In genomic region chr13:98094332-98094731, GRCm38 (mm10) we compare ENCODE assay signal across 21 mouse cellular contexts.
DNase-seq lines count a peak whose midpoint lies in the region; ATAC-seq and TF ChIP-seq lines count a peak whose summit lies in the region.
"Had no signal": no experiment of that assay in that cellular context is flagged by ENCODE, and none has a peak within 500 bp of the region (broad histone marks: within the 10 kb centered on the region; RNA-seq: fewer than 3 reads in every experiment).

No protein-coding gene starts in this region.

- no peak overlapping the region for H3K4me2 ChIP-seq in embryonic facial prominence, embryonic 15.5 days (replicated peaks)
- H3K4me2 ChIP-seq: forebrain, embryonic 12.5 days; heart, embryonic 13.5 days; liver, embryonic 13.5 days; lung, embryonic 15.5 days; midbrain, embryonic 15.5 days had no signal

- no peaks in the 10 kb centered on the region for H3K79me2 ChIP-seq in heart, adult 2 months (replicated peaks; ENCODE audit: control insufficient read depth, insufficient read depth, low read length)

- no peak for TF ChIP-seq POLR2A in heart, adult 2 months (IDR thresholded peaks at IDR 0.05; ENCODE audit: insufficient read depth, low read depth, low read length)

- 79% methylated on average over 3 of the region's 3 CpGs for WGBS in heart, adult 2 months
- 17% methylated on average over 3 of the region's 3 CpGs for WGBS in embryonic facial prominence, embryonic 15.5 days

- TF ChIP-seq EP300 in heart, adult 2 months (IDR thresholded peaks at IDR 0.05; ENCODE audit: insufficient read depth, low read depth, low read length), result no peak

- intact Hi-C loops in heart, adult 2 months (cut with DNase I), result no loop called here

- no peaks in the 10 kb centered on the region for H3K9me3 ChIP-seq in embryonic facial prominence, embryonic 15.5 days (replicated peaks)
- H3K9me3 ChIP-seq: forebrain, embryonic 12.5 days; heart, embryonic 13.5 days; liver, embryonic 13.5 days; lung, embryonic 15.5 days; midbrain, embryonic 15.5 days had no signal

- no peaks in the 10 kb centered on the region for H3K36me3 ChIP-seq in heart, adult 2 months (ENCODE audit: control insufficient read depth, insufficient read depth, low read length)
- no peaks in the 10 kb centered on the region for H3K36me3 ChIP-seq in embryonic facial prominence, embryonic 15.5 days
- H3K36me3 ChIP-seq: forebrain, embryonic 12.5 days; heart, embryonic 13.5 days; liver, embryonic 13.5 days; lung, embryonic 15.5 days; midbrain, embryonic 15.5 days had no signal

- no peak for ATAC-seq in embryonic facial prominence, embryonic 15.5 days (ENCODE audit: insufficient number of reproducible peaks, low FRiP score, low TSS enrichment, low read depth)
- peak; percentile 67 for ATAC-seq in megakaryocyte progenitor cell, adult 5-6 weeks (replicated peaks; ENCODE audit: poor library complexity)
- ATAC-seq: hindbrain, postnatal 0 days; midbrain, embryonic 15.5 days had no signal

- H3K4me1 ChIP-seq in heart, adult 2 months (ENCODE audit: control insufficient read depth, insufficient read depth, low read length), result peaks cover 2% of the 10 kb centered on the region; the same call in 1 of the 2 replicates
- H3K4me1 ChIP-seq in embryonic facial prominence, embryonic 15.5 days, result peaks cover 17% of the 10 kb centered on the region
- H3K4me1 ChIP-seq: heart, embryonic 13.5 days had no signal

- H3K4me3 ChIP-seq in heart, adult 2 months, result no peak overlapping the region
- no peak overlapping the region for H3K4me3 ChIP-seq in embryonic facial prominence, embryonic 15.5 days (replicated peaks)
- H3K4me3 ChIP-seq: forebrain, embryonic 12.5 days; heart, embryonic 13.5 days; liver, embryonic 13.5 days; lung, embryonic 15.5 days; midbrain, embryonic 15.5 days had no signal

- TF ChIP-seq CTCF in heart, adult 2 months (IDR thresholded peaks at IDR 0.05), result no peak

- H3K9ac ChIP-seq in heart, adult 2 months (ENCODE audit: low read depth, low read length), result no peak overlapping the region
- no peak overlapping the region for H3K9ac ChIP-seq in embryonic facial prominence, embryonic 15.5 days
- H3K9ac ChIP-seq: forebrain, embryonic 12.5 days; heart, embryonic 13.5 days; liver, embryonic 13.5 days; lung, embryonic 15.5 days; midbrain, embryonic 15.5 days had no signal

- H3K27me3 ChIP-seq in heart, adult 2 months (ENCODE audit: control insufficient read depth, insufficient read depth, low read length), result no peaks in the 10 kb centered on the region
- no peaks in the 10 kb centered on the region for H3K27me3 ChIP-seq in embryonic facial prominence, embryonic 15.5 days
- H3K27me3 ChIP-seq: heart, embryonic 13.5 days; liver, embryonic 13.5 days; lung, embryonic 15.5 days; midbrain, embryonic 15.5 days had no signal

- peak; percentile 57 for DNase-seq in heart, adult 11 months
- DNase-seq in heart, adult 2 months, result no peak
- peak; percentile 25 for DNase-seq in MN1 (ENCODE audit: low spot score)
- no peak for DNase-seq in thymus, postnatal 4 days
- DNase-seq in urinary bladder, adult 18-20 months (ENCODE audit: low spot score in 2 of 2), result no peak
- no peak for DNase-seq in kidney, adult 8-10 months
- DNase-seq: B cell, adult 2 months; cerebellum, adult 9-11 months; heart, postnatal 36 days; kidney, postnatal 4 days; liver, embryonic 13.5 days; right cerebral cortex, postnatal 25 days; thymus, postnatal 36 days had no signal

- no peak overlapping the region for H3K27ac ChIP-seq in heart, adult 2 months
- H3K27ac ChIP-seq in embryonic facial prominence, embryonic 15.5 days (replicated peaks), result 0 out of 2 replicates have a peak overlapping the region, but pooled peaks have one; percentile 48
- H3K27ac ChIP-seq: forebrain, embryonic 12.5 days; heart, embryonic 13.5 days; hindbrain, postnatal 0 days; liver, embryonic 13.5 days; lung, embryonic 15.5 days; macrophage; midbrain, embryonic 15.5 days had no signal

Comparison
In these comparisons a context has a peak if more than half of its experiments do, and no peak if none do; other contexts are left out.
1. DNase-seq: peak in heart, adult 11 months (single experiment) and MN1 (single experiment); none in heart, adult 2 months (0 of 2), thymus, postnatal 4 days (single experiment), urinary bladder, adult 18-20 months (0 of 2) and kidney, adult 8-10 months (0 of 2).